Mouse (Mus musculus) bone marrow, adult 2 months (tissue): Measurements from ENCODE around the gene Osgin1.

Experiments
- CTCF ChIP-seq: fragments of 200-500 bp; IDR thresholded peaks from 2 replicates; pipeline ENCODE4 v1.5.1; 2011; ENCODE audit warnings: low read length, control low read depth; ENCODE audit not compliant: control insufficient read depth, insufficient read depth
- POLR2A ChIP-seq: fragments of 200-500 bp; IDR thresholded peaks from 2 replicates; pipeline ENCODE4 v1.6.1; 2011; ENCODE audit warnings: low read depth, mild to moderate bottlenecking, control low read depth, low read length, borderline replicate concordance; ENCODE audit not compliant: control insufficient read depth

DNA sequence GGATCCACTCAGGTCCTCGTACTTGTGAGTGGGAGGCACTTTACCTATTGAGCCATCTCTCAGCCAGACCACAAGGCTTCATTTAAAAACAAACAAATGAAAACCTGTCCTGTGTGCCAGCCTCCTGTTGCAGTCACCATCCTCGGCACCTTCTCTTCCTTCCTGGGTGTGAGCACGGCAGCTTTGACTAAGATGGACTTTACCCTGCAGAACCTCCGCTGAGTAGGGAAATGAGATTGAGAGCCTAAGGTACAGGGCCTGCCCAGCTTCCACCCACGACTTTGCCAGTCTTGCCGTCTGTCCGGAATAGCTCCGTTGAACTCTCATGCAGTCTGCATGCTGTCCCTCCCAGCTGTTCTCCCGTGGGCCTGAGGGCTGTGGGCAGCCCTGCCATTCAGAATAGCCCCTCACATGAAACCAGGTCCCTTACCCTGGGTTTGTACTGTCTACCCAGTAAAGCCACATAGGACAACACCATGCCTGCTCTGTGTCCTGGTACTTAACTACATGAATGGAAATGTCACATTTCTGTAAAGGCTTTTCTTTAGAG, 33.7 kb upstream of the Osgin1 start:
- TF ChIP-seq CTCF: no peak
- no peak for TF ChIP-seq POLR2A
